Mouse (Mus musculus) adrenal gland, postnatal 25 days (tissue): ENCODE data around the gene Cux1. TPM values are rescaled to one million over a fixed set of nuclear protein-coding genes. Genes with fewer than 3 reads are reported as not detected.

ENCODE experiments used
- DNase-seq: peaks from one replicate; pipeline ENCODE4 v3.0.0; 2021; ENCODE audit warnings: mixed read lengths
- total RNA-seq: library from RNA; stranded (reverse); gene quantifications from 2 replicates; pipeline ENCODE4 v1.2.3, GENCODE M21; 2021

Cux1 gene
- total RNA-seq, 1 experiment from 2014 or later, result 109 TPM

- DNase-seq, result no peak
These were observed 266.4 kb downstream of the Cux1 start for GRCm38 (mm10) chr5:136300880-136301279.

- DNase-seq, result no peak
These were observed 269.6 kb downstream of the Cux1 start for GRCm38 (mm10) chr5:136297691-136298090.

DNA sequence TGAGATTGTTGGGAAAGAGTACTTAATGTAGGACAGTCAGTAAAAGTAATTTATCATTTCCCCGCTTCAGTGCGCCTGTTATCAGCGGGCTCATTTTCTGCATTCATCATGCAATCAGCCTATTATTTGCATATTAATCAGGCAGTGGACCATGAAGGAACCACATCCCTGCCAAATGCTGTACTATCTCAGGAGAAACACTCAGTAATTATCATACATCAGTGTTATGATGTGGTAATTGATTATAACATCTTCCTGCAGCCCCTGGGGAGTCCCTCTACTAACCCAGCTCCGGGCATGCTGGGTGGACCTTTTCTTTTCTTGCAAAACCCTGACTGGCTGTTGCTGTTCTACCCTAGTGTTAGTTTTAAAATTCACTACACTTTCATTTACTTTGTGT lies 270.4 kb downstream of the Cux1 start:
- no peak for DNase-seq

- no peak for DNase-seq
These were observed 274.3 kb downstream of the Cux1 start for GRCm38 (mm10) chr5:136292971-136293418.

- no peak for DNase-seq
These were observed 274.9 kb downstream of the Cux1 start for GRCm38 (mm10) chr5:136292361-136292760.

DNA sequence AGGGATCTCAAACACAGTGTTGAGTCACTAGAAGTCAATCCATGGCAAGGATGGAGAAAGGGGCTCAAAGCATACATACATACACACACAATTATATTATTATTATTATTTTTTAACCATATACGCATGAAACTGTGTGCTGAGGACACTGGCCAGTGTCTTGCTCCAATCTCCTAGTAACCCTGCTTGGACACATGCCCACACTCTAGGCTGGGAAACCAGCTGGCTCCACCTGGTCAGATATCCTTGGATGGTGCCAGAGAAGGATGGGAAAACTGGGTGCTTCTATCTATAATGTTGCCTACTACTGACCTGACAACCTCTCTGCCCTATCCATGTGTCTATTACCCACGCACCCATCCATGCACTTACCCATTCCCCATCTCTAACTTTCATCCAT lies 275.7 kb downstream of the Cux1 start:
- DNase-seq, result no peak

GRCm38 (mm10) chr5:136289776-136290175 lies 277.5 kb downstream of the Cux1 start:
- no peak for DNase-seq

DNA sequence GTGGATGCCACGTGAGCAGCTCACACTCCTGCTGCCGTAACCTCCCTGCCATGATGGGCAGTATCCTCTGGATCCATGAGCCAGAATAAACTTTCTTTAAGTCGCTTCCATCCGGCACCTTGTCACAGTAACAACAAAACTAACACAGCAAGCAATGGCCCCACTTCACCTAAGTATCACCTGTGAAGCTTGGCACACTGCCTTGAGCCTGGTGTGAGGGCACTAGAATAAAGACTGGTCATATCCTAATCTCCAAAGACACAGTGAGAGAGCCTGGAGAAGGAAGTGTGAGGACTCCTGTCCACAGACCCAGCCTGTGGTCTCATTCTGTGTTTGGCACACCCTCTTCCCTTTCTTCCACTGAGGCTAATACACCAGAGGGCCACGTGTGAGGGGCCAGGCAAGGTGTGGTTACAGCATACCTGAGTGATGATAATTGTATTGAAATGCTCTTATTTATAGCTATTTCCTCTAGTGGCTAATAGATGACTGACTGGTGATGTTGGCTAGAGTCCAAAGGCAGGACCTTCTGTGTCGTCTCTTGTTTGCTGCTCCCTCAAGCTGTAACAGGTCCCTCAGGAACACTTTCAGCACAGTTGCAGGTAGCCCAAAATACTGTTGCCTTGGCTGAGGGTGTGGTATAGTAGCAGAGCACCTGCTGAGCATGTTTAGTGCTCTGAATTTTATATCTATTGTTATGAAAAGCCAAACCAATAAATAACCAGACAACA lies 278.8 kb downstream of the Cux1 start:
- no peak for DNase-seq

GRCm38 (mm10) chr5:136286566-136286965 lies 280.7 kb downstream of the Cux1 start:
- no peak for DNase-seq

DNA sequence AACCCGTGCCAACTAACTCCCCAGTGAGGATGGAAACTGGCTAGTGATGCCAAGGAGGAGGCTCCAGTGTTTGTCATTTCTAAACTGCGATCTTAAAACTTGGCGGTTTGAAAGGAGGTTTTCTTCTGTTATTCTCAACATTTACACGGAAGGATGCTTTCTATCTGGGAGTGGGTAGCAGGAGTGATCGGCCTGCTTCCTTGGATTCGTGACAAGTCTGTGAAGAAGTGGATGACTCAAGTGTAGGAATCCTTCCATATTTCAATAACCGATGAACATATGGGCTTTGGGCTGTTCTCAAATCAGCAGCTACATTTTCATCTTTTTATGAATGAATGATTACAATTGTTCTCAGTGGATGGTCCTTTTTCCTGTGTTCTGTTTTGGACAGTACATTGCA lies 282.2 kb downstream of the Cux1 start:
- no peak for DNase-seq

DNA sequence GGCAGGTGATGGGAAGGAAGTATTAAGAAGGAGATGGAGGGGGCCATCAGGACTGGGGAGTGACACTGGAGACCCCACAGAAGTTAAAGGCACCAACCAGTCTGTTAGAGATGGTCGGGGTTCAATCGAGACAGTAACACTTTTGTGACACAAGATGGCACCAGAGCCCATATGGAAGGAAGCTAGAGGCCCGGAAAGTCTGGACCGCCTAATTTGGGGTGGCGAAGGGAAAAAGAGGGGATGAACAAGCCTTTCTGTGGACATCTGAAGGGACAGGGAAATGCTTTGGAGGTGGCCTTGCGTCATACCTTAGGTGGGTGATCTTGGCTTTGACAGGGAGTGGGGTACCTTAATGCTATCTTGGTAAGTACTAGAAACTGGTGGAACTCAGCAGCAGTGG lies 285.9 kb downstream of the Cux1 start:
- DNase-seq, result no peak

DNA sequence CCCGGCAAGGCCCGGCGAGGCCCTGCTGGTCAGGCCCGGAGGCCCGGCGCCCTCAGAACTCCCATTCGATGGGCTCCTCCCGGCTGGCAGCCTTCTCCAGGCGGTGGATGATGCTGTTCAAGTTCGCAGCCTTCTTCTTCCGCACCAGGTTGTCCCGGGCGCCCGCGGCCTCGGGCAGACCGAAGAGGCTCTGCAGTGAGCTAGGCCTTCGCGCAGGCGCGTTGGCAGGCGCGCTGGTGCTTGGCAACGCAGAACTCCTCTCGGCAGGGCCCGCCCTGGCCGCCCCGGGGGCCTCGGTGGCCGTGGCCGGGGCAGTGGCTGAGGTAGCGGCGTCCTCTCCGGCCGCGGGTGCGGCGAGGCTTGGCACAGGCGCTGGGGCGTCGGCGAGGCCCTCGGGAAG lies 292.6 kb downstream of the Cux1 start:
- DNase-seq, result no peak

- no peak for DNase-seq
These were observed 297.4 kb downstream of the Cux1 start for GRCm38 (mm10) chr5:136269937-136270336.

- DNase-seq, result no peak
These were observed 301.2 kb downstream of the Cux1 start for GRCm38 (mm10) chr5:136266077-136266476.

DNA sequence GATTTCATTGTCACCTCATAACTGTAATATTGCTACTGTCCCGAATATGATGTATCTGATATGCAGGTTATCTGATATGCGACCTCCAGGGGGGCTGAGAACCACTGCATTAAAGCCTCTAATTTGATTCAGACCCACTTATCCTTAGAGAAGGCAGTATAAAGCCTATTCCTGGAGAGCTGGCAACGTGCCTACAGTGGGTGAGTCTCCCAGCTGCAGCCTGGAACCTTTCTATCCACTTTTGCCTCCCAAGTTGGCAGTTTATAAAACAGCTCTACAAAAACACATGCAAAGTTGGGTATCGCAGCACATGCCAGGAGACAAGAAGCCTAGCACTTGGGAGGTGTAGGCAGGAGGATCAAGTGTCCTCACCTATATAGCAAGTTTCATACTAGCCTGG lies 303.9 kb downstream of the Cux1 start:
- no peak for DNase-seq

- peak; percentile 73 for DNase-seq
These were observed 308.4 kb downstream of the Cux1 start for GRCm38 (mm10) chr5:136258919-136259318.

DNA sequence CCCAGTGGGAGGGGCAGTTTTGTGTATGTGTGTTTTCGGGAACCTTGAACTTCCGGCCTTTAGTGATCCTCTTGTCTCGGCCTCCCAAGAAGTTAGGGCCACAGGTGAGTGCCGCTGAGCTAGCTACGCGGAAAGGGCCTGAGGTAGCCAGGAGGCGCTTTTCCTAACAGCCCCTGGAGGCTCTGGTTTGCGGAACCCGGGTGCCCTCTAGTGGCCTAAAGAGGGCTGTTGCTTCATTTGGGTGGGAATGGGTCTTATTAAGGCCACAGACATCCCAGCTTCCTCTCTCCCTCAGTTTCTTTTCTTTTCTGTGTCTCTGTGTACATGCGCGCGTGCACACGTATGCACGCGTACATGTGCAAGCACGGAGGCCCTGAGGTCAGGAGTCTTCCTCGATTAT lies 314.4 kb downstream of the Cux1 start:
- DNase-seq, result peak; percentile 79

DNA sequence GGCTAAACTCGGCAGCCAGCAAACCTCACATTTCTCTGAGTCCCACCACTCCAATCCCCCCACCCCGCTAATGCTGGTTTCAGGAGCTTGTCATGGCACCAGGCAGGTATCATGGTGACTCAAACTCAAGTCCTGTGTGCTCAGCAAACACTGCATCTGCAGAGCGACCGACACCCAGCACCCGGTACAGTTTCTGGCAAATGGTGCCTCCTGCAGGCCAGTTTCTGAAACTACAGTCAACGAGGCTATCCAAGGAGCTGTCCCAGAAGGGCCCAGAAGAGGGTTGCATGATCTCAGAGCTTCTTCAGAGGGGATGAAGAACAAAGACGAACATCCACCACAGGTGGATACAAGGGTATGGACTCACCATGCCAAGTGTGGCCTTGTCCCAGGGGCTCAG lies 316.3 kb downstream of the Cux1 start:
- peak; percentile 38 for DNase-seq

- no peak for DNase-seq
These were observed 318.8 kb downstream of the Cux1 start for GRCm38 (mm10) chr5:136248441-136248840.

GRCm38 (mm10) chr5:136246452-136246838 lies 320.8 kb downstream of the Cux1 start, which contains the start of gene Sh2b2:
TSS of gene Sh2b2 (minus strand) at chr5:136246556.
- no peak for DNase-seq

DNA sequence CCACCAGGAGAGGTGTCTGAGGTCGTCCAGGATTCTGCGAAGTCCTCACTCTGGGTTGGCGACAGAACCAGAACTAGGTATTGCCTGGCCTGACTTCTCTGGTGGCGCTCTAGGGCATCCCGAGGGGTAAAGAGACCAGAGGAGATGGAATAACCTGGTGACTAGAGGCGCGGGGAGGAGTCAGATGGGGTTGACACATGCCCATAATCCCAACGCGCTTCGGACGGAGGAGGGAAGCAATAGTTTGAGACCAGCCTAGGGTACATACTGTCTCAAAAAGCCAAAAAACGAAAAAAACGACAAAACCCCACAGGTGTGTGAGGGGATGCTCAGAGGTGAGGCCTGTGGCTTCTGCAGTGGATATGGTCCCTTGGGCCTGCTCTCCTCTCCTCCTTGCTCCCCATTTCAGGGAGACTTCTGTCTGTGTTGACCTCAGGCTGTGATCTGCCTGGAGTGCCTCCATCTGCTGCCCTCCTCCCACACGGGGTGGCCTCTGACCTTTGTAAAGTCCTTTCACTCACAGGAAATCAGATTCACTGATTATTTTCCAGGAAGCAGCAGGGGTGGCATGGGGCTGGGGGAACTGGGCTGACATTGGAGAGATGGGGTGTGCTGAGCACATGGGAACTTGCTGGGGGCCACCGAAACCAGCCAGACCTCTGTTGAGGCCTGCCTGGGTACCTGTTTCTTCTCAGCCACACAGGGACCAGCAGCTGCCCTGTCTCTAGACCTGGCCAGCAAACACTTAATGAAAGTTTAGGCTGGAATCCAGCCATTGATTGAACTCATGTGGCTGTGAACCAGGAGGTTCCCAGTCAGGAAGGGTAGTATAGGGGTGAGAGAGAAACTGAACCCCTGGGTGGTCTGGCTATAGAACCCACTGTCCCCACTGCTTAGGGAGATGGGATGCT lies 321.5 kb downstream of the Cux1 start:
- DNase-seq, result no peak

DNA sequence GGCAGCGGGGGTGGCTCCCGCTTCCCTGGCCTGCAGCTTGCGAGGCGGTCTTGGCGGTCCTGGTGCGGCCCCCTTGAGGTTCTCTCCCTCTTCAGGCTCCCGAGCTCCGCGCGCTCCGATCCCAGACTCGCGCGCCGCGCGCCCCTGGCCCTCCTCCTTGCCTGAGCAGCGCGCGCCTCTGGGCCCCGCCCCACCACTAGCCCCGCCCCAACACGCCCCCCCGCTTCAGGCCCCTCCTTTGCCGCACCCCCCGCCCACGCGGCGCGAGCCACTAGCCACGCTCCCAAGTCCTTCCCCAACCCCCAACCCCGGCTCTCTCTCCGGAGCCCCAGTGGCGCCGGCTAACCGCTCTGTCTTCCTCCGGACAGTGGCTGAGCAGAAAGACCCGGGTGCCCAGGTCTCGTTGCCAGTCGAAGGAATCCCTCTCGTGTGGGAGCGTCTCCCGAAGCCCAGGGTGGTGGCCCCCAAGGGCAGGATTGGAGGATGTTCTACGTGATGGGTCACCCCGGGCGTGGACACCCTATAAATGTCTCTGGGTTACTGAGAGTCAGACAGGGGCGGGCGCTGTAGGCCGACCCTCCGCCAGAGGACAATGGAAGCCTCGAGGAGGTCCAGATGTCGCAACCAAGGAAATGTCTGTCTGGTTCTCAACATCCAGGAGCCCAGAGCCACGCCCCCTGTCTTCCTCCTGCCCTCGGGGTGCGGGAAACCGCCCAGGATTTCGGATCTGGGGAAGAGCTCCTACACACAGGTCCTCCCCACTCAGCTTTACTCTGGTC lies 322.3 kb downstream of the Cux1 start:
- DNase-seq, result peak; percentile 91
